Mouse (Mus musculus): ENCODE results near the gene Sipa1l1.
"Not testable (repeated sequence)": the region's sequence is repeated elsewhere in the genome, so short reads cannot be mapped to it uniquely, and the experiment has no call there.

Gene Sipa1l1

DNA sequence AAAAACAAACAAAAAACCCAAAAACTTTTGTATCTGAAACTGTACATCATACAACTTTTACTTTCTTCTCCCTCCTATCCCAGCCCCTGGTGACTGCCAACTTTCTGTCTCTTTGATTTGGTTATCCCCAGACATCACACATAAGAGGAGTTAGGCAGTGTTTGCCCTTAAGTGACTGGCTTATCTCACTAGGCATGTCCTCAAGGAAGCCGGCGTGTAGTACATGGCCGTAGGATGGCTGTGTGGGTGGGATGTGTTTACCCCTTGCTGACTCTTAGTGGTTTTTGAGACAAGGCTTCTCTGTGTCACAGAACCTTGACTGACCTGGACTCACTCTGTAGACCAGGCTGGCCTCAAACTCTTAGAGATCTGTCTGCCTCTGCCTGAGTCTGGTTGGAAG is 6.6 kb downstream of the Sipa1l1 start:
- no peak for DNase-seq (ENCODE audit: low spot score in 2 of 2)

DNA sequence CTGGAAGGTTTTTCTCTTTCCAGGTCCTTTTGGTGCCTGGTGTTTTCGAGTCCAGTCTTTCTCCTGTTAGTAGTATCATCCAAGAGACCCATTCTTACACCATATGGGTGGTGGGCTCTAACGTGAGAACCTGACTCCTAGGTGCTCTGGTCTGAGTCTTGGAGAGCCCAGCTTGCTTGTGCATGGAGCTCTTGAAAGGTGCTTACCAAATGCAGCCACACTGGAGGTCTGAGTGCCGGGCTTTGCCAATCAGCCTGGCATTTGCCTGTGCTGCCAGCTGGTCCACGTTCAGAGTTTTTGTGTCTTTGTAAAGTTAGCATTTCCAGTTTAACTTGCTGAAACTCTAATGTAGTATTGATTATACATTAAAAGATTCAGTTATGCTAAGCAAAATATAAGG is 9.5 kb downstream of the Sipa1l1 start:
- DNase-seq (ENCODE audit: low spot score in 2 of 2): no peak

DNA sequence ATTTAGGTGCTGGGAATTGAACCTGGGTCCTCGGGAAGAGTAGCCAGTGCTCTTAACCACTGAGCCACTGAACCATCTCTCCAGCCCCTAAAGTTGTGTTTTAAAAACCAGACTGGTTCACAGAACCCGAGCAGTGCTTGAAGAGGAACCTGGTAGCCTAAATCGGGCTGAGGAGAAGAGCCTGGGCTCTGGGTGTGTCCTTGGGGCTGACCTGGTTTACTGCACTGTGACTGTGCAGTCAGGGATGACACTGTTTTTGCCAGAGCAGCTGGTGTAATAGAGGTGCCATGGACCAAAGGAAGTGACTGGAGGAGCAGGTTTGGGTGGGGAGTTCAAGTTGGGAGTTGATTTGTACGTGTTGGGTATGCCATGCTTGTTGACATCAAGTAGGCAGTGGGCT is 10.5 kb downstream of the Sipa1l1 start:
- DNase-seq (ENCODE audit: low spot score in 2 of 2): no peak

DNA sequence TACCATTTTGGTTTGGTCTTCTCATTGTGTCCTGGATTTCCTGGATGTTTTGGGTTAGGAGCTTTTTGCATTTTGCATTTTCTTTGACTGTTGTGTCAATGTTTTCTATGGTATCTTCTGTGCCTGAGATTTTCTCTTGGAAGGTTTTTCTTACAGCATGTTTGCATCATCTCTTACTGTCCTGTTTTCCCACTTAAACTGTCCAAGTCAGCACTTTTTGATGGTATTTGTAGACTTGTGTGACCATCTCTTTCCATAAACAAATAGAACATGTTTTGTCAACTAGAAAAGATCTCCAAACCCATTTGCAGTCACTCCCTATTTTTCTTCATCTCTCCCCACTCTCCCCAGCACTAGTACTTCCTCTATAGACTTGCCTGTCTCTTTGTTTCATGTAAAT is 17.0 kb downstream of the Sipa1l1 start:
- DNase-seq (ENCODE audit: low spot score in 2 of 2): not testable (repeated sequence)

DNA sequence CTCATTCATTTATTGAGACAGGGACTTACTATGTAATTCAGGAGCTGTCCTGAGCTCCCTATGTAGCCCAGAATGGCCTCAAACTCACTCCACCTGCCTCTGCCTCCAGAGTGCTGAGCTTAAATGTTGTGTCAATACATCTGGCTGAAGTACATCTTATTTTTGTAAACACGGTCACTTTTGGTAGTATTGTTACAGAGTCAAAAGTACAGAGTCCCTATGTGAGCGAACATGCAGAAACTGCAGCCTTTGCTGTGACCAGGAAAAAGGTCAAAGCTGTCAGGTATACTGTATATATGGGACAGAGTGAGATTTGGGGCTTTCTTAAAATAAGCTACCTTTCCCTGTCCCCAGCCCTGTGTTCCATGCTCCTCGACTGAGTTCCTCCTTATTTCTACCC is 17.6 kb downstream of the Sipa1l1 start:
- no peak for DNase-seq (ENCODE audit: low spot score in 2 of 2)

DNA sequence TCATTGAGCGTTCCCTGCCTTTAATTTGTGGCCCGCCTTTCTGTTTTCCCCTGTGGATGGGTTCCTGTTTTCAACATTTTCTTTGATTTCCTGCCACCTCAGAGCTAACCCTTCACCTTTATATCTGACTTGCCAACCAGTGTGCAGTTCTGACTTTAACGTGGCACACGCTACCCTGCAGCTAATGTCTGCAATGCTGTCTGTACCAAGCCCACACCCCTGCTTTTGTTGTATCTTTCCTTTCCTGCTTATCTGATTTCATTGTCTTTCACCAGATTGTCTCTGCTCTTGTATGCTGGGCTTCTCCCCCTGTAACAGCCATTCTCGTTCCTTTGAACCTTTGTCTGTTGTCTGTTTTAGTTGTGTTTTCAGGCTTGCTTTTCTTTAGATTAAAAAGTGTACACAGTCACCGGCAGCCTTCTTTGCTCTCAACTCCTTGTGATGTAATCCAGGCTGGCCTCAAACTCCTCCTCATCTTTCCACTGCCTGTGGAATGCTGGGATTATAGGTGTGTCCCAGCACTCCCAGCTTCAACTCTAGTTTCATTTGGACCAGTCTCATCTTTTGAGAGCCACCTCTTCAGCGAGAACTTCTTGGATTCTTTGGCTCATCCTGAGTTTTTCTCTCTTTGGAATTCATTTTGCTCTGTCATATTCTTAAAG is 18.2 kb downstream of the Sipa1l1 start:
- no peak for DNase-seq (ENCODE audit: low spot score in 2 of 2)

DNA sequence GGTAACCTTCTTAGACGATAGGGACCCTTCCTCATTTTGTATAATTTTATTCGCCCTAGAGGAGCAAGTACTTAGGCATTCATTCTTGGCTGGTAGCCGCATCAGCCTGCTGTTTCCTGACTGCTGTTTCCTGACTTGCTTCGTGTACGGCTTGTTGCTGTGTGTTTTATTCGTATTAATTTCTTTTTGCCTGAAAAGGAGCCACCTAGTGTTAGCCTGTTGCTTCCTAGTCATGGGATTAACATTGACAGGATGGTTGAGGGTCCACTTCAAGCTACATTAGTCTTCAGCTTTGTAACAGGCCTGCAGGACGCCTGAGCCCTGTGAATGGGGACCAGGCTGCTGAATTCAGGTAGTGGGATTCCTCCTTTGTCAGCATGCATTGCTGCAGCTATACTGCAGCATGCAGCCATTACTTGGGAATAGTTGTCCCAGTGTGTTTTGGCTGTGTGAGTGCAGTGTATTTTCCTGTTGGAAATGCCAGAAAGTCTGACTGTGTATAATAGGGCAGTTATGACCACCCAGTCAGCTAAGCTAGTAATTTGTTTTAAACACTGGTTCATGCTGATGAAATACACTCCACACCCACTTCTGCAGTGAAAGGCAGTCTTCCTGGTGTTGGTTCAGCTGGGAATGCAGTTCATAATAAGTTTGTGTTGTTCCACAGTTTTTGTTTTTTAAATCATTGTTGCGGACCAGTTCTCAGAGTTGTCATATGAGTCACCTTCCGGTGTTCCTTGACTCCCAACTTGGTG is 19.4 kb downstream of the Sipa1l1 start:
- DNase-seq (ENCODE audit: low spot score in 2 of 2): no peak

DNA sequence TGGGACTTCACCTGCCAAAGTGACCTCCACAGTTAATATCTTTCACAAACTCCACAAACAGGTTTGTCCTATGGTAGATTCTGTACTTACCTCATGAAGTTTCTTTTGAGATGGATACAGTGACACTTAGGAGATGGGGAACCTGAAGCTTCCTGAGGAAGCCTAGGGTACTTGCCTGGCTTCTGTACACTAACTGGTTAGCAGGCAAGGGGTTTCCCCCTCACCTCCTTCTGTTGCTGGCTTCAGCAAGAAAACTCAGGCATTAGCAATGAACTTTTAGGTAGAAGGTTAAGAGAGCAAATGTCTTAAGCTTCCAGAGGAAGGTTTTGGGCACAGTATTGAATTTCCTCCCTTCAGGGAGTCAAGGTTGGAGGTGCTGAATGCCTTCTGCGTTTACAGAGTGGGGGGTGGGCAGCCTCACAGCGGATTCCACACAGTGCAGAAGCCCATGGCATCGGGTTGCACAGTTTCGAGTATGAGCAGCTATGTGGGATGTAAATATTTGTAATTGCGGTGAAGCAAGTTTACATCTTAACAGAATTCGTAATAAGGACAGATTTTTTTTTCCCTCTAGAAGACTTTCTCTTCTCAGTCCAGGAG is 20.1 kb downstream of the Sipa1l1 start:
- DNase-seq (ENCODE audit: low spot score in 2 of 2): no peak

DNA sequence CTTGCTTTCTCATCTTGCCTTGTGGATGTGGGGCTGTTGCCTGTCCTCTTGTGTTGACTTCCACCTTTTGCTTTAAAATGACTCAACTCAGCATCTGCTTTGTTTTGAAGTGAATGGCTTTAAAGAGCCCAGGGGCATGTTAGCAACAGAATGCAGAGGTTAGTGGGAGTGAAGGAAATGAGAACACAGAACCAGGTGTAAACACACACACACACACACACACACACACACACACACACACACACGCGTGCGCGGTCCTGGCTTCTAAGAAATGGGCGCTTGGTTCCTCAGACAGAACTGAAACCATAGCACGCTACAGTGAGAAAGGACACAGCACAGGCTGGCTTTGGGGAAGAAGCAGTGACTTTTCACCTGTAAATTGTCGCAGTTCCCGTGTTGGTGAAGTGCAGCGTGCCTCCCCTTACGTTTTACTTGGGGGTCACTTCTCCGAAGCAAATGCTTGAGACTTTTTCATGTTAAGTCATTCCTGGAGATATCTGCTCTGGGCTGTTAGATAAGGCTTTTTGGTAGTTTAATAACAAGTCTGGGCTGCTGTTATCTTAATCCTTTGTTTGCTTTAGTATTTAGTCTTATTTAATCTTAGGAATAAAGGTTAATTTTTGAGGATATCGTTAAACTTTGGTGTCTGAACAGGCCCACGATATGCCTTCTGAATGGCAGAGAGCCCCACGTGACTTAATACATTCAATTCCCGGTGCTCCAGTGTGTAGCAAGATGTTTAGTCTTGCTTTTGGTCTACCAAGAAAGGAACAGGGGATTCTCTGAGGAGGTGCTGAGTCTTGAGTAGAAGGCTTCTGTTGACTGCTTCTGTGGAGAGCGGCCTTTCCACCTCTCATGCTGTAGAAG is 20.8 kb downstream of the Sipa1l1 start:
- DNase-seq (ENCODE audit: low spot score in 2 of 2): no peak

DNA sequence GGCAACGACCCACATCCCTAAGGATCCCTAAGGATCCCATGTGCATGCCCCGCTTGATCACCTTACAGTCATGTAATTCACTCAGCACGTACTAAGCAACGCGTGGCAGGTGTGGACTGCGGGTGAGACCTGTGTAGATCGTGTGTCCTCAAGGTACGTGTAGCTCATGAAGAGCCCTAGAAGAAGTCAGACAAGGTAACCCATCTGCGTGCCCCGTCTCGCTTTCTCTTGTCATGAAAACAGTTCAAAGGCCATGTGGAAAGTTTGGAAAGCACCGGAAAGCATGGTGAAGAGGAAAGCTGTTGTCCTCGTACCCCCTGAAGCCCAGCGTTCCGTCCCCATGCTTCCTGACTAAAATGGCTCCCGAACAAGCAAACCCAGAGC is 21.5 kb downstream of the Sipa1l1 start:
- no peak for DNase-seq (ENCODE audit: low spot score in 2 of 2)

DNA sequence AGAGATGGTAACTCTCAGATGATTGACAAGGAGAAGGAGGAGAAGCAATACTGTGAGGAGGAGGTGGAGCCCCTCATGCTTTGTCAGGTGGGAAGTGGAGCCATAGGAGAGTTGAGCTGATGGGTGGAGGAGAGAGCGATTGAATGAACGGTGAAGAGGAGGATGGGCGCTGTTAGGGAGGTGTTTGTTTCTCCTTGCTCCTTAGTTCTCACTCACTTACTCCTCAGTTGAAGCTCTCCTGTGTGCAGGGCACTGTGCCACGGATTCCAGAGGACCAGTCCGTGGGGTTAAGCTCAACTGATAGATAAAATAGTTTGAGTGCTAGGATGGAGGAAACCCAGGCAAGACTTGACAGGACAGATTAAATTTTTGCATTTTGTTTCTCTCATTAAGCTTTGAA is 22.6 kb downstream of the Sipa1l1 start:
- DNase-seq (ENCODE audit: low spot score in 2 of 2): no peak

DNA sequence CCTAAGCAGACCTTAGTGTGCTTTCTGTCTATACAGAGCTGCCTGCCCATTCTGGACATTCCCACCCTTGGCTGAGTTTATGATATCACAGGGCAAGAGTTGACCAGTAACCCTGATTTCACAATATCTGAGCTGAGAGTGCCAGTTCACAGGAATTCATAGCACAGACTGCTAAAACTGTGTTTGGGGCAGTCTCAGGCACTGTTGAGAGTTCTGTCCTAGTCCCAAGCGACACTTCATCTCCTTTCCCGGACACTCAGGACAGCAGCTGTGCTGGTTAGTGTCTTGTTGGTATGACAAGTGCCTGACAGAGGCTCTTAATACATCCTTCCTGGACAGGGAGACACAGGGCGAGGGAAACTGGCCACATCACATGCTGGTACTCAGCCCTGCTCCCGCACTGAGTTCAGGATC is 23.5 kb downstream of the Sipa1l1 start:
- no peak for DNase-seq (ENCODE audit: low spot score in 2 of 2)

DNA sequence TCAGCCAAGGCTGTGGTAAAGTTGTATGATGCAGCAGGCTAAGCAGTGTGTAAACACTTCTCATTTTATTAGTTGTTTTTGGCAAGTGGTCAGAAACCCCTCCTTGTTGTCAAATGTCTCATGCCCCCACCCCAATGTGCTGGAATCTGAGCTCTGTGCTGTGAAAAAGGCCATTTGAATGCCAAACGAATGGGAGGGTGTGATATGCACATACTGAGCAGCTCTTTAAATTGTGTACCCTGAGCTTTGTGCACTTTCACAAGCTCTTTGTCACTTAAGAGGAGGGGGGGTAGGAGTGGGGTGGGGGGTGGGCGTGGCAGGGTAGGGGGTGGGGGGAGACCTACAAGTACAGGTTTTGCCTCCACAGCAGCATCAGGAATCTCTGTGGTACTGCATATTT is 24.4 kb downstream of the Sipa1l1 start:
- DNase-seq (ENCODE audit: low spot score in 2 of 2): no peak

DNA sequence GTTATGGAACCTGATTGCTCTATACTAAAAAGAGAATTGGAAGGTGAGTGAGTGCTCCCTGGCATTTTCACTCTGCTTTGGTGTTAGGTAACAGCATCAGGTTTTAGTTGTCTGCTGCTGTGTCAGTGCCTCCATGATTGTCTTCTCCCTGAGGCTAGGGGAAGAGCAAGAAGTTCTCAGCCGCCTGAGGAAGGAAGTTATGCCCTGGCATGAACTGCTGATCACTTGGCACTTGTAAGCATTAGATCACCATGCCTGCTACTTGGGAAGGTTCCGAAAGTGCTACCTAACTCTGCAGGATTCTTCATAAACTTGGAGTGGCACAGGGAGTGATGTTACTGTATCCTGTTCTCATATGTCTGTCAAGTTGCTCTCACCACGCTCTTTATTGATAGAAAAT is 25.8 kb downstream of the Sipa1l1 start:
- DNase-seq (ENCODE audit: low spot score in 2 of 2): no peak

DNA sequence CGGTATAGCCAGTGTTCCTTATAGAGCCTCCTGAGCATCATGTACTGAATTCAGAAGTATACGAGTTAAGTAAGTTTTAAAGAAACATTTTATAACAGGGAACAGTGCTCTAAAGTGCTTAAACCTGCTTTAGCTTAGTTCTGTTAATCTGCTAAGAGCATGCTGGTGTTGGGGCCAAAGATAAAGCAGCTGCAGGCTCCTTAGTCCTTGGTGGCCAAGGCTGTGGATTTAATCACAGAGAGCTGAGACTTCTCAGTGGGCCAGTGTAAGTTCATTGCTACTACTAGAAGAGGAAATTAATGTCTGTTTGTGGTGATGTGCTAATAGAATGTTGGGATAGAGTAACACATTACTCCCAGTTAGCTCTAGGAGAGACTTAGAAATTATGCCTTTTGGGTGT is 27.1 kb downstream of the Sipa1l1 start:
- DNase-seq (ENCODE audit: low spot score in 2 of 2): no peak

DNA sequence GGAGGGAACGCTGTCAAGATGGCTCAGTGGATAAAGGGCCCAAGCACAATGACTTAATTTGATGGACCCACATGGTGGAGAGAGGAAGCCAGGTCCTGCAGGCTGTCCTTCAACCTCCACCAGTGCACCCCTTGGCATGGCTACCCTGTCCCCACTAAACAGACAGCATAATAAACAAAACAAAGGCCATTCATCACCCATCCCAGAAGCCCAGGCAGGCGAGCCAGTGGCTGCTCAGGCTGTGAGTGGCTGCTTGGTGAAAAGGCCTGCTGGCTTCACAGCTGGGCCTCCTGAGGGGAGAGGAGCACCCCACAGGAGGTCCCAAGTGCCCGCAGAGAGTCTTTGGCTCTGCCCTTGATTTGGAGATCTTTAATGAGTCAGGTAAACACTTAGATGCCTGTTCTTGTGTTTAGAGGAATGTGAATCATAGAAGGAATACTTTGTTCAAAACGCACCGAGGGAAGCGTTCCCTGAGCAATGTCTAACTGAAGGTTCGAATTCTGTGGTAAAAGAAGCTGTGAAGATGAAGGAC is 27.6 kb downstream of the Sipa1l1 start:
- DNase-seq (ENCODE audit: low spot score in 2 of 2): no peak

DNA sequence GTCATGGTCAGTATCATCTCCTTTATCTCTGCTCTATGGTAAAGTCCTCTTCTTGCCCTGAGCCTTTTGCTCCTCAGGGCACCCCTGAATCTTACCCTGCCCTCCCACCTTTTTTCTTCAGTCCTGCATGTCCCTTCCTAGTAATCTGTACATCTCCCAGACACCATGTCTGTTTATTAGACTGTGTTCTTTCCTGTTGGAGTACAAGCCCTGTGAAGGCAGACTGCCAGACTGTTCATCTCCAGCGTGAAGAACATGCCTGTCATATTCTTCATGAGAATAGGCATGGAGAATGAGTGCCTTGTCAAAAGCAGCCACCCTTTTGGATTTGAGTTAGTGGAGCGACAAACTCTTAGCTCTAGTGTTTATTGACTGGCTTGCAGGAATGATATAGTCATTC is 28.1 kb downstream of the Sipa1l1 start:
- no peak for DNase-seq (ENCODE audit: low spot score in 2 of 2)

DNA sequence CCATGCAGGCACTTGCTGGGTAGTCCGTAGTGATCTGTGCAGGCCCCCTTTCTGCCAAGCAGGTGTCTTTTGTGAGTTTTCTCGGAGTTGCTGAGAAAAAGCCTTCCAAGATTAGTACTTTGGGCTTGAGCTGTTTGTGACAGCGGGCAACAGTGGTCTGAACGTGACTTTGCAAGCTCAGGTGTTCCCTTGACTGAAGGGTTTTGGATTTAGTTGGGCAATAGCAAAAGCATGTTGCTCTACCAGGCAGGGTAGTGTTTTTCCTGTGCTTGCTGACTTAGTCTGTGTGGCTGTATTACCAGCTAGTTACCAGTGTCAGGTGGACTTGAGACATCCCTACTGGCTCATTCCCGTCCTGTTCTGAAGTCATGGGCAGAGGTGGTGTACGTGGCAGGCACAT is 30.2 kb downstream of the Sipa1l1 start:
- no peak for DNase-seq (ENCODE audit: low spot score in 2 of 2)

DNA sequence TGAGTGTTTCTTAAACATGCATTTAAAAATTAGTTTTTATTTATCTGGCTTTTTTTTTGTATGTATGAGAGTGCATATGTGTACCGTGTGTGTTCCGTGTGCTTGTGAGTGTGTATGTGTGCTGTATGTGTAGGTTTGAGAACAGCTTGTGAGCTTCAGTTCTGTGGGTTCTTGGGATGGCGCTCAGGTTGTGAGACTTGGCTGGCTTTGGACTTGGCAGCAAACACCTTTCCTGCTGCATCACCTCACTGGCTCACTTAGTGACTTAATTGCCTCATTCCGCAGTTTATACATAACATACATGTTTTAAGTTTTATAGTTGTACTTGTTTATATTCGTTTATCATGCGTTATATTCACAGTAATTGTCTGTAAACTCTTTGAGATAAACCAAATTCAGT is 35.0 kb downstream of the Sipa1l1 start:
- DNase-seq (ENCODE audit: low spot score in 2 of 2): no peak

DNA sequence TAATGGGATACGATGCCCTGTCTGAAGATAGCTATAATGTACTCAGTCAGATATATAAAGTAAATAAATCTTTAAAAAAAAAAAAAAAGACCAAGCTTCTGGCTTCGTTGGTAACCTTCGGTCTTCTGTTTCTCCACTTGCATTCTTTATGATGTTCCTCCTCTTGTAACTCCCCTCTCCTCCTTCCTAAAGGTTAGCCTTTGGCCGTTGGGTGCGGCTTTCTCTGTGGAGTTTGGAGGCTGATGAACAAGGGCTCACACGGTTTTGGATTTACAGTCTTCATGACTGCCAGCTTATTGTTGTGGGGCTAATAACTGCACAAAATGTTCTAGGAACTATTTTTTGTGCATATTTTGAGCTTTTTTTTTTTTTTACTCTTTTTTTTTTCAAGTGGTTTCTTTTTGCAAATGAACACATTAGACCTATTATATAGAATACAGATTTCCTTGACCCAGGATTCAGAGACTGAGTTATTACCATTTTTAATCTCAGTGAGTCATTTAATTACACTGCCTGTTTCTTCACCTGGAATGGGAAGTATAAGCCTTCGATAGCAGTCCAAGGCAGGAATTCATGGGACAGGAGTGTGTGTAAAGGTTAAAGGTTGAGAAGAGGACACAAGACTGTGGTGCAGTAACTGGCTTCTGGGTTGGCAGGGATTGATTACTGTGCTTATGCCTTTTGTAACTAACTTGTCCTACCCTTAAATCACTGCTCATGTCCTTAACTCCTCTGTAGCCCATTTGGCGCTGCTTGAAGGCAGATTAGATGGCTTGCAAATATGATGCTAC is 37.9 kb downstream of the Sipa1l1 start:
- DNase-seq (ENCODE audit: low spot score in 2 of 2): no peak

DNA sequence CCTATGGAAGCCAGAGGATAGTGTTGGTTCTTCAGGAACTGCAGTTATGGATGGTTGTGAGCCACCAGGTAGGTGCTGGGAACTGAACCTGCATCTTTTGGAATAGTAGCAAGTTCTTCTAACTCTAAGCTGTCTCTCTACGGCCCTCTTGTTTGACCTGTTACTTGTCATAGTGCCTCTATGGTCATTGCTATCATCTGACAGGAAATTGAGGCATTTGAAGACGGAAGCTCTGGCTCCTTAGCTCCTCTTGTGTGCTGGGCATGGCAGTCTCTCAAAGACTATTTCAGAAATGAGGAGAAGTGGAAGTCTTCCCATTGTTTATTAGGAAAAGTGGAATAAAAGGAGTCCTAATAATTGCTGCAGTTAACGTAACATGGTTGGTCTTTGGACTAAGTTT is 38.9 kb downstream of the Sipa1l1 start:
- DNase-seq (ENCODE audit: low spot score in 2 of 2): no peak

Data from right cerebral cortex, adult 2 months (tissue).